Mouse (Mus musculus) small intestine, adult 2 months (tissue): ENCODE measurements around the gene Tanc2.

Experiments used
- CTCF ChIP-seq: fragments of 200-500 bp; IDR thresholded peaks from 2 replicates; pipeline ENCODE4 v1.5.1; 2012; ENCODE audit warnings: low read depth, mild to moderate bottlenecking, control low read depth, inconsistent platforms, low read length, moderate library complexity, mixed read lengths; ENCODE audit not compliant: insufficient replicate concordance, insufficient read length; ENCODE audit errors: extremely low read depth
- POLR2A ChIP-seq: fragments of 200-500 bp; IDR thresholded peaks from 2 replicates; pipeline ENCODE4 v1.6.1; 2012; ENCODE audit warnings: low read depth, mild to moderate bottlenecking, control low read depth, inconsistent platforms, low read length, moderate library complexity

DNA sequence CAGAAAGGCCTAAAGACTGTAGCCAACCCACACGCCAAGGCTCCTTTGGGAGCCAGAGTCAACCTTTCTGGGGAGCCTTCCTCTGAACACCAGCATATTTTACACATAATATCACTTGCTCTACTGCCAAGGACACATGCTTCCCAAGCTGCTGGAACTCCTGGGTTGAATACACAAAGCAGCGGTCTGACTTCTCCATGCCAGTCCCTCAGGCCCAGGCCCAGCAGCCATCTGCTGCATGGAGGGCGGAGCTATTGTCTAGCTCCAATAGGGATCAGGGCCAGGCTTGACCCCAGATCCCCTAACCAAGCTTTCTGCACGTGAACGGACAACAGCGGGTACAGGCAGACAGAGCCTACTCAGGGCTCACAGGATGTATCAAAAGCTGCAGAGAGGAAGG, 345.0 kb downstream of the Tanc2 start:
- TF ChIP-seq POLR2A = no peak
- no peak for TF ChIP-seq CTCF
